Mouse (Mus musculus): ENCODE data around the gene Khnyn. TPM values are rescaled to one million over a fixed set of nuclear protein-coding genes. Genes with fewer than 3 reads are reported as not detected.
A peak's percentile ranks its signal among the peaks of the same experiment; 100 is the strongest.

Khnyn gene
- total RNA-seq, 2 experiments from 2014 or later = 6.4 to 8.1 TPM

DNA sequence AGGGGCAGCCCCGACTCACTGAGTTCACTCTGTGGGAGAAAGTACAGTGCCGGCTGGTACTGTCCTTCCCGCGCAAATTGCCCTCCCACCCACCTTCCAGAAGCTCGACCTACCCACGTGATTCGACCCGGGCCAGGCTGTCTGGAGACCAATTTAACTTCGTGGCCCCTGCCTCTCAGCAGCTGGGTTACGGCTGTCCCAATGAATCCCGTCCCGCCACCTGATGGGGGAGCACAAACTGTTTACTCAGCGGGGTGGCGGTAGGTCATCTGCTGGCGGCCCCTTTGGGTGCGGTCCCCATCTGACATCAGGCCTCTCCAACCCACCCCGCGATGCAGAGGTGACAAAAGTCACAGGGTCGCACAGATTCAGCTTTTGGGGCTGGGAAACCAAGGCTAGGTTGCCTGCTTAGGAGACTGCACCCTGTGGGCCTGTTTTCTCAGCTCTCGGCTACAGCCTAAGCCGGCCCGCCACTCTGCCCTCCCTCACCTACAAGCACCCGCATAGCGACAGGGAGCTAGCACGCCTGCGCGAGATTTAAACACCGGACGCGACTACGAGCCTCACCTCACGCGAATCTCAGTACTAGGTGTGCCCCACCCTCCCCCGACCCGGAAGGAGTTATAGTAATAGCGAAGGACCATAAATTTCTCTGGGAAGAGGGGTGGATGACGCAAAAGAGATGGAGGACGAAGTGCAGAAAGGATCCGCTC, 15.1 kb downstream of the Khnyn start, which contains the start of gene Sdr39u1:
TSS of gene Sdr39u1 (minus strand) at position 593 of the 713 bp plus-strand sequence.
- H3K4me3 ChIP-seq = peak within 1 kb of the TSS; percentile 75
- H3K27ac ChIP-seq = peak within 1 kb of the TSS; percentile 95
- no peak for TF ChIP-seq CTCF (IDR thresholded peaks at IDR 0.05)
- intact Hi-C loops (cut with DNase I) = loop anchor here (2.0 kb wide), 2 partner anchors 15 to 19 kb away; partner anchors contain the start of genes Cbln3 and Khnyn
- DNase-seq = peak; percentile 91

DNA sequence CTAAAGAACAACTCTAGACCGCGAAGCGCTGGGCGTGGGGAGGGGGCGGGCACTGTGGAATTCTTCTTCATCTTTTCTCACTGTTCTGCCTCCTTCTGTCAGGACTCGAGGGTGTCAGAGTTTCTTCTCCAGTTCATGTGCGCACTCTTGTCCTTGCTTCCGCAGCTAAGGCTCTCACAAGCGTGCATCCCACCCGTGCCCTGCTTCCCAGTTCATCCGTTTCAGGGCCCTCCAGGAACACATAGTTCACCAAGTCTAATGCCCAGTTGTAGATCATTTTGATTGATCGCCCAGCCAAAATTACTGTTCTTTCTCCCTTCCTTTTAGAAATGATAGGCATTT, 15.6 kb downstream of the Khnyn start:
- TF ChIP-seq CTCF (IDR thresholded peaks at IDR 0.05) = no peak
- intact Hi-C loops (cut with DNase I) = loop anchor here (2.0 kb wide), 2 partner anchors 16 to 18 kb away; partner anchors contain the start of genes Cbln3 and Khnyn
- peak overlapping the region; percentile 95 for H3K27ac ChIP-seq
- peak overlapping the region; percentile 75 for H3K4me3 ChIP-seq
- DNase-seq = no peak

DNA sequence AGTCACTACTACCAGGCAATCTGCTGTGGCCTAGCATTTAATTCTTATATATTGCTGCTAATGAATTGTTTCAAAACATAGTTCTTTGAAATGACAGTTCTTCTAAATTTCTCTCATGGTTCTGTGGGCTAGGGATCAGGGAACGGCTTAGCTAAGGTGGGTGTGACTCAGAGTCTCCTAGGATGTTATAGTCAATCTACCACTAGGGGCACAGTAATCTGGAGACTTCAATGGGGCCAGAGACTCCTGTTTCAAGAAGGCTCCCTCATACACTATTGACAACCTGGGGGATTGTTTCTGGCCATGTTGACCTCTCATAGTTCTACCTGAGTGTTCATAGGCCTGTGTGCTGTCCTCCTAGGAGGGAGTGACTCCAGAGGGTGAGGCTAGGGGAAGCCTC, 20.8 kb downstream of the Khnyn start:
- DNase-seq = no peak
- no peak overlapping the region for H3K4me3 ChIP-seq
- no peak overlapping the region for H3K27ac ChIP-seq
- intact Hi-C loops (cut with DNase I) = no loop called here
- peak; percentile 27; the same call in 1 of the 2 replicates for TF ChIP-seq CTCF (IDR thresholded peaks at IDR 0.05)

DNA sequence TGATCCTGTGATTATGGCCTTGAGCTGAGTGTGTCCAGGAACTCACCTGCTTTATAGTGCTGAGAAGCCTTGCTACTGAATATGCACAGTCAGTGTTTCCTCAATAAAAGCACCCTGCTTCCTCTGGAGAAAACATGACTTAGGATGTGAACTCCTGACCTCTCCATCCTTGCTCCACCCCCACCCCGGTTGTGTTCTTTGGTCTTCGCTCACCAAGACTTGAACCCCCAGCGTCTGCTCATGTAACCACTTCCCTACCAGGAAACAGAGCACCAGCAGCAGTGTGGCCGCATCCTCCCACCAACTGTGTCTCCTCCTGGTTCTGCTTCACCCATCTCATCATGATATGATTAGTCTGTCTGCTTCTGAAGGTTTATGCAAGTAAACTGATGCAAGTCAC, 28.7 kb downstream of the Khnyn start:
- no peak overlapping the region for H3K4me3 ChIP-seq
- DNase-seq = no peak
- intact Hi-C loops (cut with DNase I) = no loop called here
- TF ChIP-seq CTCF (IDR thresholded peaks at IDR 0.05) = no peak
- H3K27ac ChIP-seq = no peak overlapping the region

DNA sequence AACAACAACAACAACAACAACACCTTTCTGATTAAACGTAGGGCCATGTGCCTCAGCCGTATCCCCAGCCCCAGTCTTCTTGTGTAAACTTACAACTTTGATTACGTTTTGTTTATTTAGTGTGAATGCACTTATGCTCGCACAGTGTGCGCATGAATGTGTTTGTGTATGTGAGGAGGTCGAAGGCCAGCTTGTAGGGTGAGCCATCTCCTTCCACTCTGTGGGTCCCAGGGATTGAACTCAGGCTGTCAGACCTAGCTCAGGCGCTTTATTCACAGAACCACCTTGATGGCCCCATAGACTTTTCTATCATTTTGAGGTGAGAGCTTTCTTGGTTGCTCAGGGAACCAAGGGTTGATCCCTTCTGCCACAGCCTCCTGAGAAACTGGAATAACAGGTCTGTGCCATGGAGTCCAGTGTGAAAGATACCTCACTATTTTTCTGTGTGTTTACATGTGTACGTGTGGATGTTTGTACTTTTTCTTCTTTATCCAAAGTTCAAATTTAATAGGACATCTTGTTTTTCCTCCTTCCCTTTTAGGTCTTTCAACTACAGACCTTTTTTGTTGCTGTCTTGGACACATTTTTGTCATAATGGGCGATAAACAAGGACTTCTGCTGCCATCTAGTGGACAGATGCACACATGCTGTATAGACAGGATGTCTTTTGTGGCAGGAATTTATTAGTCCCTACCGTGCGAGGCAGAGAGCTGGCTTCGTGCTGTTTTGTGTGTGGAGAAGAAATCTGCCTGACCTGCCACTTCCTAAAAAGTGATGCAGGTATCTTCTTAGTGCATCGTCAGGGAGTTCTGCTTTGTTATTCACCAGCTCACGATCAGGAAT, 33.7 kb downstream of the Khnyn start:
- peak; percentile 70 for DNase-seq
- intact Hi-C loops (cut with DNase I) = loop anchor here (1.0 to 2.0 kb wide), 3 partner anchors 18 to 96 kb away; partner anchors contain the start of gene Sdr39u1
- Histone ChIP-seq H3K4me3 (no peak overlapping the region), H3K27ac (no peak overlapping the region)
- TF ChIP-seq CTCF (IDR thresholded peaks at IDR 0.05) = peak; percentile 89

DNA sequence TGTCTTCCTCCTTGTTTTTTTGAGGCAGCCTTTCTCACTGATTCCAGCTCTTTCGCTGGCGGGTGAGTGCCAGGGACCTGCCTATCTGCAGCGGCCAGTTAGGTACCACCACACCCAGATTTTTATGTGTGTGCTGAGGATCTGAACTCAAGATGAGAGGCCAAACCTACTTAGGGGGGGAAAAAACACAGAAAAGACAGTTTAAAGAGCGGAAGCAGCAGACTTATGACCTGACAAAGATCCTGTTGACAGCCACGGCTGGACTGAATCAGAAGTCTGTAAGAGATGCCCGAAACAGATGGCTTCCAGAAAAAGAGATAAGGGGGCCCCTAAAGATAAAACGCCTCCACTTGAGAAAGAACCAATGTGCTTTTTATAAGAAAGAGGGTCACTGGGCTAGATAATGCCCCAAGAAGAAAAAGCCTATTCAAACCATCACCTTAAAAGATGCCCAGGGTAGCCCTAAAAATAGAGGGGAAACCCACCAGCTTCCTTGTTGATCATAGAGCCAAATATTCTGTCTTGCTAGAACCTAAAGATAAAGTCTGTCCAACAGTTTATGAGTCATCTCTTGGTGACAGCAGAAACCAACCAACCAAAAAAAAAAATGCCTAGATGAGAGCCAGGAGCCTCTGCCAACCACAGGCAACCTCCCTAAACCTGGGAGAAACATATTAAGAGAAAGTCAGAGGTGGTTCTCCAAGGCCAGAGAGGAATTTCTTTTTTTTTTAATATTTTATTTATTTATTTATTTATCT, 37.9 kb downstream of the Khnyn start:
- no peak overlapping the region for H3K4me3 ChIP-seq

DNA sequence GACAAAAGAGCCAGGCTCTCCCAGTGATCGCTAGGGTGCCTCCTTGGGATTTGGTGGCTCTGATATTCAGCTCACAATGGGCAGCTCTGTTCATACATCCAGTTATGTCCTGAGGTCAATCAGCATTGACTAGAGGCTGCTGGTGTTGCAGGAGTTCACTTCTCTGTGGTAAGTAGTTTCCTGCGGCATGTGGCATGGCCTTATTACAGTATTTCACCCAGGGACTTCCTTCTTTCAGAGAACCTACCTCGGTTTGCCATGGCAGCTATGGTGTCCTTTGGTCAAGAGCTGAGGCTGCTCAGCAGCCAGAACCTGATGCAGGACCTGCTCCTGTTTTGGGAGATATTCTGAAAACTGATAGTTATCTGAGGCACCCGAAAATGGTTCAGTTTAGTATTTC, 42.1 kb downstream of the Khnyn start:
- intact Hi-C loops (cut with DNase I) = no loop called here
- DNase-seq = no peak

More for the DNA sequence above, 37.9 kb downstream of the Khnyn start:
- intact Hi-C loops (cut with DNase I) = no loop called here
- DNase-seq = no peak
- H3K27ac ChIP-seq = no peak overlapping the region
- TF ChIP-seq CTCF (IDR thresholded peaks at IDR 0.05) = no peak

DNA sequence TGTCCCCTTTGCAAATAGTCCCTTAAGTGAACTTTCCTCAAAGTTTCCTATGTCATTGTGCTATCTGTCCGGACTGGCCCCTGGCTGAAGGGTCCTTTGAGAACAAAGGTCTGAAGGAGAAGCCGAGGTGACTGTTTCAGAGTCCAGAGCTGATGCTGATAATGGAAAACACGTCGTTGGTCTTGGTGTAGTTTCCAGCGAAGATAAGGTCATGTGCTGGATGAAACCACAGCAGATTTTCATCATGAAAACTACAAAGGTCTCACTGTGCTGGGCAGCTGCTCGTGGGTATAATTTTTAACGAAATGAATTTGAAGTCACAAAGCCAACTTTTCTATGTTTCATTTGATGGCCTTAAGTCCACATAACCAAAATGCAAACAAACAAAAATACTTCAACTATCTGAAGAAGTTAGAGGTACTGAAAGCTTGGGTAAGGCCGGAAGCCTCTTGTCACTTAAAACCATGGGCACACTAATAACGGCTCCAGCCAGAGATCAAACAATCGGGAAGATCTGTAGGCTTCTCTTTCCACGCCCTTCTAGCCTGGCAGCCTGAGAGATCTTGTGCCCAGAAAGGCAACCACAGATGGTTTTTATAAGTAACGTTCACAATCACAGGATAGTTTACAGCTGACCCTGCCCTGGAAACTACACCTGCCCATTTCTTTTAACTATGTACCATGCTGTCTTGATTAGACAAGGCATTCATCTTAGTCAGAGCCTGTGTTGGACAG, 44.7 kb downstream of the Khnyn start:
- intact Hi-C loops (cut with DNase I) = no loop called here
- TF ChIP-seq CTCF (IDR thresholded peaks at IDR 0.05) = no peak
- Histone ChIP-seq H3K4me3 (no peak overlapping the region), H3K27ac (no peak overlapping the region)
- no peak for DNase-seq

More for the DNA sequence above, 42.1 kb downstream of the Khnyn start:
- TF ChIP-seq CTCF (IDR thresholded peaks at IDR 0.05) = no peak
- no peak overlapping the region for H3K27ac ChIP-seq
- H3K4me3 ChIP-seq = no peak overlapping the region

DNA sequence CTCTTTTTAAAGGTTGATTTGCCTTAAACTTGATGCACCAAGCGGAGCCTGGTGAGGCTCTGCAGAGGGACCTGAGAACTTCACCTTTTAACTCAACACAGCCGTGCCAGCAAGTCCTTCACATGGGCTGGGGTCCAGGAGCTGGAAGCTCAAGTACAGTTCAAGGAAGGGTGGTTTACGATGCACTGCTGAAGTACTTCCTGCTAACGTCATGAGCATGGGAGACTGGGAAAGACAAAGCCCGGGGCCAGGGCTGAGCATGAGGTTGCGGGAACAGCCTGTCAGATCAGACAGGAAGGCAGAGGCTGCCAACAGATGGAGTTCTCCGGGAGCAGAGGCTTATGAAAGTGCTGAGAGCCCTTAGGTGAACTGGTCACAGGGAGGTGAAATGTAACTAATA, 48.8 kb downstream of the Khnyn start:
- Histone ChIP-seq H3K4me3 (no peak overlapping the region), H3K27ac (0 out of 2 replicates have a peak overlapping the region, but pooled peaks have one; percentile 31)
- intact Hi-C loops (cut with DNase I) = no loop called here
- DNase-seq = peak; percentile 30
- TF ChIP-seq CTCF (IDR thresholded peaks at IDR 0.05) = no peak

DNA sequence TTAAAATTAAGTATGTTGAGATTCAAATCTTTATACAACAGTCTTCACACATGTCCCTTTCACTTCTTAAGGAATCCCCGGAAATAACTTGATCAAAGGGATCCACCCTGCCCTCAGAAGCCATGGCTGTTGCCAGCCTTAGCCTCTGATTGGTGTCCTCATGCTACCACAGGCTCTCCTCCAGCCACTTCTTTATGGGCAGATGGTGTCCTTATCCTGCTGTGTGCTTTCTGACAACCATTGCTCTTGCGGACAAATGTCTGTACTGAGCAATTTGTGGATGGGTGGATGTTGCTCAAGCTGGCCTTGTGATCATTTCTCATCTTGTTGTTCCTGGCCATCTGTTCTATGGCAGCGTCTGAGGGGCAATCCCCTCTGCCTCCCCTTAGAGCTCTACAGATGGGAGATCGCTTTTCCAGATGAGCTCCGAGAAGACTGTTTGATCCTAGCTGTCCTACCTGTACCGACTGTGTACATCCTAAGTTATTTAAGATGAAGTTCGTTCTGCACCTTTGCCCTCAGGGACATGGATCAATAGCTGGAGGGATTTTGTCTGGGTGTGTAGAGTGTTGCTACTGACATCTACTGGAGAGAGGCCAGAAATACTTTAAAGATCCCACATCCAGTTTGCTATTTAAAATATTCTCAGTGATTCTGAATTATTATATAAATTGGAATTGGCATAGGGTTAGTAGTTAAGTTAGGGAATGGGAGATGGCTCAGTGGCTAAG, 55.5 kb downstream of the Khnyn start:
- intact Hi-C loops (cut with DNase I) = no loop called here
- H3K27ac ChIP-seq = no peak overlapping the region
- no peak for DNase-seq
- no peak overlapping the region for H3K4me3 ChIP-seq
- no peak for TF ChIP-seq CTCF (IDR thresholded peaks at IDR 0.05)

DNA sequence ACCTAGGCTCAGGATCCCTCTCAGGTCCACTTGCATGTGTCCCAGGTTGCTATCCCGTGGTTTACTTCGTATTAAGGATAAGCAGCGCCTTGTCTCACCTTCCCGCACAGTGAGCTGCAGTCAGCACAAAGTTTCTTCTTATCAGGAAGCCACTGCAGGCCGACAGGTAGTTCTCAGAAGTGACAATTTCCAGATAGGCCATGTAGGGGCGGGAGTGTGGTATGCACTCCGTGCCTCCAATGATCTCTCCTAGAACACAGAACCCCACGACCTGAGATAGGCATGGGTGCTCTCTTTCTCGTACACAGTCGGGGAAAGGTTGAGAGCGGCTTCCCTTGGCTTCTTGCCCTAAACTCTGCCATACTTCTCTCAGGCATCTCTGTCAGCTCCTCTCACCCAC, 58.9 kb downstream of the Khnyn start:
- Histone ChIP-seq H3K4me3 (no peak overlapping the region), H3K27ac (no peak overlapping the region)
- no peak for TF ChIP-seq CTCF (IDR thresholded peaks at IDR 0.05)
- DNase-seq = no peak
- intact Hi-C loops (cut with DNase I) = no loop called here

All from gastrocnemius, adult 2 months (tissue).